Mouse (Mus musculus): ENCODE data around the gene Ankar. TPM values are rescaled to one million over a fixed set of nuclear protein-coding genes. Genes with fewer than 3 reads are reported as not detected.

Ankar gene
- total RNA-seq, 2 experiments from 2014 or later: not detected

GRCm38 (mm10) chr1:72596231-72596630, 104.1 kb downstream of the Ankar start:
- no peak for DNase-seq (ENCODE audit: low spot score in 2 of 2)
- Histone ChIP-seq H3K27ac (no peak overlapping the region), H3K4me3 (no peak overlapping the region)
- no peak for TF ChIP-seq CTCF (conservative IDR thresholded peaks at IDR 0.05)

GRCm38 (mm10) chr1:72595686-72596085, 104.7 kb downstream of the Ankar start:
- H3K27ac ChIP-seq: no peak overlapping the region
- H3K4me3 ChIP-seq: no peak overlapping the region
- no peak for DNase-seq (ENCODE audit: low spot score in 2 of 2)
- TF ChIP-seq CTCF (conservative IDR thresholded peaks at IDR 0.05): no peak

- TF ChIP-seq CTCF (conservative IDR thresholded peaks at IDR 0.05): peak; percentile 28; the same call in 1 of the 2 replicates
- Histone ChIP-seq H3K27ac (peak overlapping the region; percentile 69), H3K4me3 (no peak overlapping the region)
- DNase-seq (ENCODE audit: low spot score in 2 of 2): peak; percentile 67 to 73
These were observed 106.9 kb downstream of the Ankar start for GRCm38 (mm10) chr1:72593340-72593951.

Other genes starting within 250 kb of the Ankar start
- gene March4, start 163.6 kb downstream of the Ankar start, total RNA-seq (2021): 10 to 100 TPM; 17.6 to 19.7 TPM
- 10 to 100 TPM; 64.8 to 66.4 TPM for gene Smarcal1, start 117.3 kb downstream of the Ankar start, total RNA-seq (2021)
- gene Rpl37a, start 10.7 kb upstream of the Ankar start, total RNA-seq (2021): 100 to 1,000 TPM; 580 to 592 TPM
- 10 to 100 TPM; 43.6 to 44.2 TPM for gene Igfbp2, start 123.9 kb upstream of the Ankar start, total RNA-seq (2021)
- 10 to 100 TPM; 72.5 to 79.3 TPM for gene Igfbp5, start 174.3 kb upstream of the Ankar start, total RNA-seq (2021)

Data from layer of hippocampus, adult 2 months (tissue).